Mouse (Mus musculus): Measurements from ENCODE around the gene Vmn1r210. TPM values are rescaled to one million over a fixed set of nuclear protein-coding genes. Genes with fewer than 3 reads are reported as not detected.
"Not testable (repeated sequence)": the region's sequence is repeated elsewhere in the genome, so short reads cannot be mapped to it uniquely, and the experiment has no call there.

Vmn1r210 gene
- not detected for total RNA-seq (2021)
- long read RNA-seq, experiment 1, result 0 reads
- long read RNA-seq, experiment 2, result 0 reads

GRCm38 (mm10) chr13:22831248-22831647 lies at the start of gene Vmn1r210:
Vmn1r210 (minus strand) TSS chr13:22831348.
- no peak for DNase-seq

GRCm38 (mm10) chr13:22879257-22879656 lies 48.1 kb upstream of the Vmn1r210 start:
- no peak for DNase-seq

GRCm38 (mm10) chr13:22857461-22857860 lies 26.3 kb upstream of the Vmn1r210 start, which contains the start of gene Vmn1r211:
Vmn1r211 (minus strand) TSS chr13:22857561.
- no peak for DNase-seq

GRCm38 (mm10) chr13:22854760-22855159 lies 23.6 kb upstream of the Vmn1r210 start:
- no peak for DNase-seq

GRCm38 (mm10) chr13:22846798-22847197 lies 15.7 kb upstream of the Vmn1r210 start:
- DNase-seq, result no peak

GRCm38 (mm10) chr13:22844304-22844703 lies 13.2 kb upstream of the Vmn1r210 start:
- DNase-seq, result not testable (repeated sequence)

GRCm38 (mm10) chr13:22829395-22829794 lies 1.8 kb downstream of the Vmn1r210 start:
- DNase-seq, result not testable (repeated sequence)

- not testable (repeated sequence) for DNase-seq
Measured at GRCm38 (mm10) chr13:22821601-22822000, 9.5 kb downstream of the Vmn1r210 start.

- DNase-seq, result not testable (repeated sequence)
Measured at GRCm38 (mm10) chr13:22809582-22809981, 21.6 kb downstream of the Vmn1r210 start, which contains the start of gene Vmn1r209. Vmn1r209 (minus strand) TSS chr13:22809682.

GRCm38 (mm10) chr13:22788096-22788495 lies 43.1 kb downstream of the Vmn1r210 start:
- DNase-seq, result not testable (repeated sequence)

- not testable (repeated sequence) for DNase-seq
Measured at GRCm38 (mm10) chr13:22784159-22784558, 47.0 kb downstream of the Vmn1r210 start.

GRCm38 (mm10) chr13:22777300-22777699 lies 53.8 kb downstream of the Vmn1r210 start, which contains the start of gene Vmn1r208:
Vmn1r208 (minus strand) TSS chr13:22777400.
- not testable (repeated sequence) for DNase-seq

Other genes with a start within 250 kb of the Vmn1r210 start
- not detected for gene Vmn1r205, start 238.3 kb downstream of the Vmn1r210 start, total RNA-seq (2021)
- gene Vmn1r206, start 207.1 kb downstream of the Vmn1r210 start, total RNA-seq (2021), result not detected
- gene Vmn1r207-ps, start 101.7 kb downstream of the Vmn1r210 start, total RNA-seq (2021), result not detected
- gene Vmn1r208, start 53.9 kb downstream of the Vmn1r210 start, total RNA-seq (2021), result not detected
- gene Vmn1r209, start 21.7 kb downstream of the Vmn1r210 start, total RNA-seq (2021), result not detected
- not detected for gene Vmn1r211, start 26.2 kb upstream of the Vmn1r210 start, total RNA-seq (2021)
- gene Vmn1r212, start 52.9 kb upstream of the Vmn1r210 start, total RNA-seq (2021), result not detected
- not detected for gene Vmn1r213, start 176.3 kb upstream of the Vmn1r210 start, total RNA-seq (2021)
- not detected for gene Vmn1r214, start 199.1 kb upstream of the Vmn1r210 start, total RNA-seq (2021)
- gene Vmn1r215, start 236.7 kb upstream of the Vmn1r210 start, total RNA-seq (2021), result not detected

Data from gastrocnemius, postnatal 10 days (tissue).